Mouse (Mus musculus) brain, embryonic 14.5 days (tissue): ENCODE measurements at regions not wholly inside any gene's neighbourhood (a gene's known extent, or its start where the extent isn't known, plus 50 kb on each side); places are given as distances from the start of the nearest gene placed in this dataset.

Experiments used
- DNase-seq: peaks from one replicate; pipeline ENCODE4 v3.0.0-alpha.2; 2011; ENCODE audit warnings: low read depth
- CTCF ChIP-seq: fragments of 200-500 bp; IDR thresholded peaks from 2 replicates; pipeline ENCODE4 v1.5.1; 2012; ENCODE audit warnings: inconsistent platforms, mild to moderate bottlenecking, moderate library complexity, borderline replicate concordance; ENCODE audit not compliant: insufficient read depth, insufficient read length; ENCODE audit errors: extremely low read depth
- POLR2A ChIP-seq: fragments of 200-500 bp; IDR thresholded peaks from 2 replicates; pipeline ENCODE4 v1.6.1; 2012; ENCODE audit warnings: mild to moderate bottlenecking, inconsistent platforms, borderline replicate concordance; ENCODE audit not compliant: poor library complexity, insufficient read depth, insufficient read length, severe bottlenecking; ENCODE audit errors: extremely low read depth

DNA sequence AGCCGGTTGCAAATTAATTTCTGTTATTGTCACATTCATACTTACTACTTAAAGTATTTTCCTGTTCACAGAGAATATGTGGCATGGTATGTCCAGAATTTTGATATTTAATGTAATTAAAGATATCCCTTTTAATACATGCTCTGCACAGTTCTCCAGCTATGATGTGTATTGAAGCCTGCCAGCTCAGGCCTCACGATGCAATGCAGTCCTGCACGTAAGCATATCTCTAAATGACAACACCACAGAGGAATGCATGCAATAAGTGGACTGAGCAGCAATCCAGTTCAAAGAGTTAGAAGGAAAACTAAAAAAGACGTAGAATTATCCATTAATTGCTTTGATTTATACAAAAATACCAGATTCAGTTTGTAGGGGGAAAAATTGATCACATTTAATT, 373.4 kb downstream of the Ptprc start:
- no peak for TF ChIP-seq CTCF
- no peak for TF ChIP-seq POLR2A
- DNase-seq = no peak

DNA sequence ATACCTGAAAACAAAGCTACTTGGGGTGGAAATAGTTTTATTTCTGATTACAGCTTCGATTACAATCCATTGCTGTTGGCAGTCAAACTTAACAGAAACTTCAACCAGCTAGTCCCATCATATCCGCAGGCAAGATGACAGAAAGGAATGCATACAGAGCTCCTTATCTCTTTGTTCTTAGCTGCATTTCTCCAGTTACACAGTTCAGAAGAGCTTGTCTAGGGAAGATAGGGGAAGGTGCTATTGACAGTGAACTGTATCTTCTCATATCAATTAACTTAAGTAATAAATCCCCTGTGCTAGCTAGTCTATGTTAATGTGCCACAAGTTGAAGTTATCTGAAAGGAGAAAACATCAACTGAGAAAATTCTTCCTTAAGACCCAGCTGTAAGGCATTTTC, 374.8 kb downstream of the Ptprc start:
- TF ChIP-seq POLR2A (no peak), CTCF (no peak)
- DNase-seq = no peak

- TF ChIP-seq POLR2A (no peak), CTCF (no peak)
Measured at GRCm38 (mm10) chr1:137788789-137789188, 386.7 kb downstream of the Ptprc start.

GRCm38 (mm10) chr1:137786653-137787052, 388.9 kb downstream of the Ptprc start:
- DNase-seq = peak; percentile 41
- TF ChIP-seq POLR2A = no peak
- no peak for TF ChIP-seq CTCF

More at GRCm38 (mm10) chr1:137788789-137789188, 386.7 kb downstream of the Ptprc start:
- no peak for DNase-seq

GRCm38 (mm10) chr1:137774586-137774985, 400.9 kb downstream of the Ptprc start:
- TF ChIP-seq POLR2A = no peak
- no peak for TF ChIP-seq CTCF
- DNase-seq = no peak

DNA sequence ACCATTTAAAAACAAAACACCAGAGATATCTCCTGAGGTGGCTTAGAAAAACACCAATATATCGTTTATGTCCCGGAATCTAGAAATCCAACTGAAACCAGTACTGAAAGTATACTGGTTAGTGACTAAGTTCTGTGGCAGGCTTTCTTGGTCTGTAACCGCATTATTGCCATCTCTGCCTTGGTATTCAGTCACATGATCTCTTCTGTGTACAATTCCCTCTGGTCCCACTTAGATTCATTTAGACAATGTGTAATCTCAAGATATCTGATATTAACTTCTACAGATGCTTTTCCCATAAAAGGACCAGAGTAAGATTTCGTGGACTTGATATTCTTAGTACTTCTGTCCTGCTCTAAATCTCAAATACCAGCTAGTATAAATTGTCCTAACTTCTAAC, 414.7 kb downstream of the Ptprc start:
- no peak for DNase-seq
- no peak for TF ChIP-seq POLR2A
- no peak for TF ChIP-seq CTCF

DNA sequence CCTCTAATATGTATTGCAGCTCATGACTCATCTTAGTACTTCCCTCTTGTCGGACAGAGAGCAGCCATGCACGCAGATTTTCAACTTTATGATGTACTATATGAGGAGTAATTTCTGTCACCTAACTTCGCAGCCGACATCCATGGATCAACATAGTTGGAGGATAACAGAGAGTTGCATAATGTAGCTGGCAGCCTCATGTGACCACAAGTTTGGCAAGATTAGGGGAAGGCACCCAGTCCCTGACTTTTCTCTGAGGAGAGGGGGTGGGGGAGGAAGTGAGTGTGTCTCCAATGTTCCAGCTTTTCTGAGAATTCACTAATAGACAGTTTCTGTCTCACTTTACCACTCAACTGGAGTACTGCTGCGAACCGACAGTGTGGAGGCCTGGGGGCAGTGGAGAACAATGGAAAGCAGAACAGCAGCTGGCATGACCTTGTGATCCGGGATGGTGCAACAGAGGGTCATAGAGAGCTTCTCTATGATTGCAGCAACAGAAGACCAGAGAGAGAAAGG, 424.0 kb downstream of the Ptprc start:
- TF ChIP-seq CTCF (no peak), POLR2A (no peak)
- DNase-seq = no peak

DNA sequence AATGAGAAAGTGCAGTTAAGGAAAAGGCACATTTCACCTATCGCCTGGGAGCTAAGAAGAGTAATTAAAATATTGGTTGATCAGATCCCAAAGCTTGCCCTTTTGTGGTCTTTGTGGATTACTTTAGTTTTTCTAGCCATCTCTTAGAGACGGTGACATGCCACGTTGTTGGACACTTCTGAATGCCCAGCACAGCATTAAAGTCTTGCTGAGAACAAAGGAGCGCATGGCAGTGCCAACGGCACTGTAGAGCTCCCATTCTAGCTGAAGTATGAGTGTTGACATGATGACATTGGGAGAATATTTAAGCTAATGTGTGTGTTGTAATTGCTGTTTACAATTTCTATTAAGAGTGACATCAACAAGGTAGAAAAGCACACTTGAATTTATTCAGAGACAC, 424.6 kb downstream of the Ptprc start:
- DNase-seq = peak; percentile 55
- TF ChIP-seq CTCF = no peak
- no peak for TF ChIP-seq POLR2A

DNA sequence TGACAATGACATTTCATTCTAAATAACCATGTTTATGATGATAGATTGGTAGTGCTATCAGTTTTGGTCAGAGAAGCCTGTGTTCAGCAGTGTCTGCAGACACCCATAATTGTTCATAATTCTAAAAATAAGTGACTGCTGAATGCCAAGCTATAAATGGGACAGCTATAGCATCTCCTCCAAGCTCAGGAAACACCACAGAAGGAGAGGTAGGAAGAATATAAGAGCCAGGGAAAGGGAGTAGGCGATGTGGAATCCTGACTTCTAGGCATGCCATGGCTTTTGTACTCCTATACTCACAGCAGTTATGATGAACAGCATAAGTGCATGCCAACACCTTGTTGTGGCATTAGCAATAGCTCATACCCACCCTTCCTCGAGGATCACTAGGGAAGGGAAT, 429.4 kb downstream of the Ptprc start:
- DNase-seq = no peak
- TF ChIP-seq POLR2A (no peak), CTCF (no peak)

DNA sequence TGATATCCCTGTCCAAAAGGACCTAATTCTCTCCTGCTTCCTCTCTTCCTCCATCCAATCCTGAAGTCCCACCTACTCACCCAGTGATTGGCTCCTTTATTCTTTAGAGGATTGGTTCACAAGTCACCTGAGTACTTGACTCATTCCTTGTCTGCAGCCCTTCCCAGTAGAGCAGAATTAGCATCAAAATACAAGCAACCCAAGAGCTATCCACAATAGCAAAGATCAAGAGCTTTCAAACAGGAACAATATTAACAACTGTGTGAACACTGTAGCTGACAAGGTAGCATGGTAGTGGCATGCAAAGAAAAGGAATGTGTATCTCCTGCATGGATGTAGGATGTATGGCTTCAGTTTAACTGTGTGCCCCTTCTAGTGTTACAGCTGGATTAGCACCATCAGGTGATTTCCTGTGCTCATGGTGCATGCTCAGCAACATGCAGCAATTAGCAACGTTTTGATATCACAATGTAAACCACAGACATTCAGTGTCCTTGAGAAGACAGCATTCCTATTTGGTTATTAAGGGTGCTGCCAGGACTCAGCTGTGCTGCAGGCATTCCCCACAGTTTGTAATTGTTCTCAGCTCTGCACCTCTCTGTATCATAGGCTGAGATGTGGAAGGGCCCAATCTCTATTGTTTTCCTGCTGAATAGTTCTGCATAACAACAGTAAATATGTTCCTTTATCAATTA, 437.2 kb downstream of the Ptprc start:
- DNase-seq = no peak
- TF ChIP-seq POLR2A = no peak

GRCm38 (mm10) chr1:137703882-137704281, 471.6 kb downstream of the Ptprc start:
- no peak for DNase-seq
- TF ChIP-seq POLR2A (no peak), CTCF (no peak)

GRCm38 (mm10) chr1:137698876-137699275, 476.6 kb downstream of the Ptprc start:
- DNase-seq = no peak
- TF ChIP-seq POLR2A = no peak
- TF ChIP-seq CTCF = no peak
